Mouse (Mus musculus) bone marrow macrophage, adult 2 months (primary cell): ENCODE measurements around the gene Cd8b1. TPM values are rescaled to one million over a fixed set of nuclear protein-coding genes. Genes with fewer than 3 reads are reported as not detected.

Experiments
- H3K27ac ChIP-seq: 2 replicates; pipeline ENCODE4 v1.5.1; 2012; ENCODE audit warnings: low read depth, low read length; ENCODE audit not compliant: insufficient read depth
- H3K4me1 ChIP-seq: 2 replicates; pipeline ENCODE4 v1.6.1; 2012; ENCODE audit warnings: low read length; ENCODE audit not compliant: control insufficient read depth, insufficient read depth
- H3K4me3 ChIP-seq: 2 replicates; pipeline ENCODE4 v1.5.1; 2012; ENCODE audit warnings: mild to moderate bottlenecking, low read length, moderate library complexity; ENCODE audit not compliant: insufficient read depth
- CTCF ChIP-seq: IDR thresholded peaks from 2 replicates; pipeline ENCODE4 v1.5.1; 2012; ENCODE audit warnings: low read depth, mild to moderate bottlenecking, low read length, moderate library complexity
- POLR2A ChIP-seq: IDR thresholded peaks from 2 replicates; pipeline ENCODE4 v1.6.1; 2012; ENCODE audit warnings: mild to moderate bottlenecking, low read depth, low read length, borderline replicate concordance
- polyA plus RNA-seq: library from polyadenylated mRNA; stranded (reverse); fragments of >200 nt; gene quantifications from 2 replicates; pipeline ENCODE4 v1.2.4, GENCODE M21; 2012; ENCODE audit not compliant: missing spikeins, insufficient read depth, insufficient read length

The Cd8b1 gene
- polyA plus RNA-seq, 1 experiment, result not detected

- no peak overlapping the region for H3K27ac ChIP-seq
- H3K4me3 ChIP-seq, result no peak overlapping the region
- no peaks in the 10 kb centered on the region for H3K4me1 ChIP-seq
- TF ChIP-seq POLR2A (no peak), CTCF (no peak)
These were observed 18.6 kb downstream of the Cd8b1 start for GRCm38 (mm10) chr6:71341179-71341578.

DNA sequence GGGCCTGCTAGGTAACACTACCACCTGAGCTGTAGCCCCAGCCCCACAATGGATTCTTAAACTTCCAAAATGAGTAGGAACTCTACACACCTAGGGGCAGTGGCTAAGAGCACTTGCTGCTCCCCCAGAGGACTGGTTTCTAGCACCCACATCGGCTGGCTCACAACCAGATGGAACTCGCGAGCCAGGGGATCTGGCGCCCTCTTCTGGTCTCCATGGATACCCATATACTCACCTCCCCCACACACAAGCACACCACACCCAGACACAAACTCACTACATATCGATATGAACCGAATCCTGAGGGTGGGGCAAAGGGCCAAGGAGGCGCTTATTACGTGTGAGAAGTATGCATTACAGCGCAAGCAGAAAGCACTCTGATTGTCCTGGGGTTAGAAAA is 25.4 kb downstream of the Cd8b1 start:
- TF ChIP-seq CTCF, result 0 out of 2 replicates have a peak, but pooled peaks have one; percentile 11
- no peak for TF ChIP-seq POLR2A
- no peak overlapping the region for H3K27ac ChIP-seq
- H3K4me3 ChIP-seq, result no peak overlapping the region
- H3K4me1 ChIP-seq, result no peaks in the 10 kb centered on the region

DNA sequence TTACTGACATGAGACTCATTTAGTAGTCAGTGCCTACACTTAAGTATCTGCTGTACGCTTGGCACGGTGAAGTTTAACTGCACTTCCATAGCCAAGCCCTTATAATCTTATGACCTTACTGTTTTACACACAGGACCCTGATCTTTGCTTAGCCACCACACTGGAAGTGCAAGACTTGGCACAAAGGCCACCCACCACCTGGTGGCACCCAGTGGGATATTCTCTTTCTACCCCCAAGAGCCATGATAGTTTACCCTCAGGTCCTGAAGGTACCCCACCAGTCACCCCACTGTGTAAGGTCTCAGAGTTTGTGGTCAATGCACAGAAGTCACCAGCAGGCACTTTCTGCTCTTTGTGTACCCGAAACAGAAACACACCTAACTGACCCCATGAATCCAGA is 28.6 kb downstream of the Cd8b1 start:
- no peaks in the 10 kb centered on the region for H3K4me1 ChIP-seq
- no peak overlapping the region for H3K27ac ChIP-seq
- H3K4me3 ChIP-seq, result no peak overlapping the region
- no peak for TF ChIP-seq CTCF
- TF ChIP-seq POLR2A, result no peak

DNA sequence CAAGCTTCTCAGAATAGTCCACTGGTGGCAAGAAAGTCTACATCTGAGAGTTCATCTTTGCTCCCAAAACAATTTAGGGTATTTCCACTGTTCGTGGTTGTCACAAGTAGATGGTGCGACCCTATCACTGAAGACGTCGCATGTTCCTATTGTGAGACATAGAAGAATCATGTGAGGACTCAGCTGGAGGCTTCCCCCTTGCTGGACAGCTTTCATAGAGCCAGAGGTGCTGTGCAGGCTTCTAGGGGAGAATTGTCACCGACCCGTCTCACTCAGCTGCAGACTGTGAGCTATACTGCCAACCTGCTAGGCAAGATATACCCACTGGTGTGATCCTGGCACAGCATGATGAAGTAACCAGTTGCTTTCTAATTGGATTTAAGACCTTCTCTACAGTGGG is 29.6 kb downstream of the Cd8b1 start:
- H3K27ac ChIP-seq, result no peak overlapping the region
- TF ChIP-seq POLR2A (no peak), CTCF (no peak)
- no peaks in the 10 kb centered on the region for H3K4me1 ChIP-seq
- no peak overlapping the region for H3K4me3 ChIP-seq

GRCm38 (mm10) chr6:71352866-71353427 is 30.4 kb downstream of the Cd8b1 start:
- H3K4me1 ChIP-seq, result no peaks in the 10 kb centered on the region
- no peak for TF ChIP-seq CTCF
- no peak for TF ChIP-seq POLR2A
- H3K27ac ChIP-seq, result no peak overlapping the region
- no peak overlapping the region for H3K4me3 ChIP-seq

- no peak overlapping the region for H3K4me3 ChIP-seq
- H3K27ac ChIP-seq, result no peak overlapping the region
- no peaks in the 10 kb centered on the region for H3K4me1 ChIP-seq
- TF ChIP-seq POLR2A (no peak), CTCF (no peak)
These were observed 31.1 kb downstream of the Cd8b1 start for GRCm38 (mm10) chr6:71353722-71354121.

DNA sequence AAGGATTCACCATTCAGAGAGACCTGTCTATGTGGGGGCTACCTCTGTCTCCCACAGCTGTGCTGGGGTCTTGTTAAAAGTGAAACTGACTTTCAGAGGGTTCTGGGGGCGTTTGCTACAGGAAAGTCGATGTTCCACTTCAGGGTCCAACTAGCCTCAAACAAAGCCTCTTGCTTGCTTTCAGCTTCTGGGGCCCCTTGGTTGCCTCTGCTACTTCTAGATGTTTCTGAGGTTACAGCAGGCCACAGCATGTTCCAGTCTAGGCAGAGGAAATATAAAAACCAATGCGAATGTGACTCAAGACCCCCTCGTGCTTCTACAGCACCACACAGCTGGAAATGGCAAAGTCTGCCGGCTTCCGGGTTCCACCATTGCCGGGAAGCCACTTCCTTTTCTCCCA is 34.9 kb downstream of the Cd8b1 start:
- Histone ChIP-seq H3K4me1 (no peaks in the 10 kb centered on the region), H3K4me3 (no peak overlapping the region), H3K27ac (no peak overlapping the region)
- TF ChIP-seq POLR2A, result no peak
- TF ChIP-seq CTCF, result no peak

GRCm38 (mm10) chr6:71360221-71360620 is 37.6 kb downstream of the Cd8b1 start:
- no peaks in the 10 kb centered on the region for H3K4me1 ChIP-seq
- H3K4me3 ChIP-seq, result no peak overlapping the region
- H3K27ac ChIP-seq, result no peak overlapping the region
- no peak for TF ChIP-seq POLR2A

DNA sequence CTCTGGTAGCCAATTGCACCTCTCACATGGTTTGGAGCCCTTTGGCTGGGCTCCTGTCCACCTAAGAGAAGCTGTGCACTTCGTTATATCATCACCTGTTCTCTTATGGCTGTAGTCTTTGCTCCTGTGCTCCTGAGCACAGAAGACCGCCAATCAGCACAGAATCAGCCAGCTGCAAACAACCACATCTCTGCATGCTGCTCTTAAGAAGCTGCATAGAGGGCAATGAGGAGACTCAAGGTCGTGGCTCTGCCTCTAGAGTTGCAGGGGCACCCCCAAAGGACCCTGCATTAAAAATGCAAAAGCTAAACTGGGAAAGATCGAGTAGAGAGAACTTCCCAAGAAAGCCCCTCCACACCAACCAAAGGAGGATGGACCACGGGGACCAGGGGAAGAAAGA is 38.2 kb downstream of the Cd8b1 start:
- no peak overlapping the region for H3K27ac ChIP-seq
- H3K4me1 ChIP-seq, result no peaks in the 10 kb centered on the region
- TF ChIP-seq CTCF, result no peak
- no peak overlapping the region for H3K4me3 ChIP-seq

GRCm38 (mm10) chr6:71361156-71361670 is 38.6 kb downstream of the Cd8b1 start:
- Histone ChIP-seq H3K4me3 (no peak overlapping the region), H3K4me1 (no peaks in the 10 kb centered on the region), H3K27ac (no peak overlapping the region)
- TF ChIP-seq CTCF, result no peak
- TF ChIP-seq POLR2A, result no peak

DNA sequence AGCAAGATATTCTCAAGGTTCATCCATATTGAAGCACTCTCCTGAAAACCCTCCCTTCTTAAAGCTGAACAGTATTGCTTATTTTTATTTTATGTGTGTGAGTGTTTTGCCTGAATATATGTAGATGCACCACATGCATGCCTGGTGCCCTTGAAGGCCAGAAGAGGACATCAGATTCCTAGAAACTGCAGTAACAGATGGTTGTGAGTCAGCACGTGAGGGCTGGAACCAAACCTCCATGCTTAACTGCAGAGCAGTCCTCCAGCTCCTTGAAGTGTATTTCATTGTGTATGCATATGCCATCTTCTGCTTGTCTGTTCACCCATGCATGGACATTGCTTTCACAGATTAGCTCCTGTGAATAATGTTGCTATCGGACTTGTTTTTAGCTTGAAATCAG is 41.4 kb downstream of the Cd8b1 start:
- TF ChIP-seq POLR2A (no peak), CTCF (no peak)

More for the DNA sequence above, 41.4 kb downstream of the Cd8b1 start:
- H3K4me1 ChIP-seq, result no peaks in the 10 kb centered on the region
- H3K4me3 ChIP-seq, result no peak overlapping the region
- H3K27ac ChIP-seq, result no peak overlapping the region
